Mouse (Mus musculus) neural tube, embryonic 11.5 days (tissue): ENCODE measurements around the gene Col16a1. TPM values are rescaled to one million over a fixed set of nuclear protein-coding genes. Genes with fewer than 3 reads are reported as not detected.

ENCODE experiments used
- ATAC-seq: fragments of 200-750 bp; cut with Nextera tagmentation; 2 replicates; pipeline ENCODE4 v1.8.0; 2017; ENCODE audit warnings: moderate number of reproducible peaks, mild to moderate bottlenecking, moderate TSS enrichment, moderate library complexity; ENCODE audit not compliant: insufficient read depth, low FRiP score, low TSS enrichment
- DNase-seq: peaks from one replicate; pipeline ENCODE4 v3.0.0-alpha.2; 2015; ENCODE audit warnings: low spot score
- H3K27ac ChIP-seq: fragments of 300-500 bp; sonication (generic); 2 replicates; pipeline ENCODE4 v1.5.1; 2014; ENCODE audit warnings: low read depth, mild to moderate bottlenecking, low read length
- H3K27me3 ChIP-seq: fragments of 300-500 bp; sonication (generic); 2 replicates; pipeline ENCODE4 v1.6.1; 2014; ENCODE audit warnings: mild to moderate bottlenecking, low read length, mixed read lengths; ENCODE audit not compliant: control insufficient read depth, insufficient read depth
- H3K36me3 ChIP-seq: fragments of 300-500 bp; sonication (generic); 2 replicates; pipeline ENCODE4 v1.6.1; 2014; ENCODE audit warnings: mild to moderate bottlenecking, low read length, moderate library complexity, mixed read lengths; ENCODE audit not compliant: control insufficient read depth, insufficient read depth
- H3K4me1 ChIP-seq: fragments of 300-500 bp; sonication (generic); 2 replicates; pipeline ENCODE4 v1.6.1; 2014; ENCODE audit warnings: low read length, mixed read lengths; ENCODE audit not compliant: control insufficient read depth, insufficient read depth
- H3K4me2 ChIP-seq: fragments of 300-500 bp; sonication (generic); 2 replicates; pipeline ENCODE4 v1.6.1; 2014; ENCODE audit warnings: low read depth, mild to moderate bottlenecking, moderate library complexity
- H3K4me3 ChIP-seq: fragments of 300-500 bp; sonication (generic); 2 replicates; pipeline ENCODE4 v1.5.1; 2014; ENCODE audit warnings: low read depth, low read length
- H3K9ac ChIP-seq: fragments of 300-500 bp; sonication (generic); 2 replicates; pipeline ENCODE4 v1.6.1; 2014; ENCODE audit warnings: mild to moderate bottlenecking, low read length
- H3K9me3 ChIP-seq: fragments of 300-500 bp; sonication (generic); 2 replicates; pipeline ENCODE4 v1.6.1; 2016; ENCODE audit warnings: low read length; ENCODE audit not compliant: control insufficient read depth
- WGBS: fragments of 180-500 bp; shearing (Covaris S2); extraction: QIAGEN DNeasy Blood & Tissue Kit; methylation state at CpG from one replicate; pipeline ENCODE4 v1.1.7; 2014; 5-methylcytosine and 5-hydroxymethylcytosine counted together
- polyA plus RNA-seq: library from polyadenylated mRNA; unstranded; fragments of >200 nt; fragmentation: Nextera tagmentation; extraction: Ambion mirVana; gene quantifications from 2 replicates; pipeline ENCODE4 v1.2.1, GENCODE M21; 2014

The Col16a1 gene
- polyA plus RNA-seq, 1 experiment from 2014 or later: 5.2 TPM

DNA sequence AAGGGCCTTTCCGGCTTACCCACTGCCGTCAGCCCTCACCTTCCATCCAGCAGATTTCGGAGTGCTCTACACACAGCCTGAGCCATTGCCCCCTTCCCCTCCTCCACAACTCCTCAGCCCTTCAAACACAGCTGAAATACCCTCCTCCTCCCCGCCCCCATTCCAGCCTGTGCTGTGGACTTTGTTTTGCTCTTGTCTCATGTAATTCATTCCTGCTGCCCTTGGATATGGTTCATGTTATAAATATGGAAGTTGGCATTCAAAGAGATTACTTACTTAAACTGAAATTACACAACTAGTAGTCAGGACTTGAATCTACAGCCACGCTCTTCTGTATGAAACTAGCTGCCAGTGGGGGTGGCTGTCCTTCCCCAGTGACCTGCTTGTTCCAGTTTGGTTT lies 75.4 kb downstream of the Col16a1 start:
- Histone ChIP-seq H3K27me3 (no peaks in the 10 kb centered on the region), H3K9me3 (no peaks in the 10 kb centered on the region), H3K27ac (no peak overlapping the region), H3K4me2 (no peak overlapping the region), H3K4me3 (no peak overlapping the region), H3K36me3 (peaks cover 8% of the 10 kb centered on the region), H3K4me1 (no peaks in the 10 kb centered on the region), H3K9ac (no peak overlapping the region)
- no peak for ATAC-seq
- WGBS: 87% methylated on average over 5 of the region's 5 CpGs
- DNase-seq: no peak

DNA sequence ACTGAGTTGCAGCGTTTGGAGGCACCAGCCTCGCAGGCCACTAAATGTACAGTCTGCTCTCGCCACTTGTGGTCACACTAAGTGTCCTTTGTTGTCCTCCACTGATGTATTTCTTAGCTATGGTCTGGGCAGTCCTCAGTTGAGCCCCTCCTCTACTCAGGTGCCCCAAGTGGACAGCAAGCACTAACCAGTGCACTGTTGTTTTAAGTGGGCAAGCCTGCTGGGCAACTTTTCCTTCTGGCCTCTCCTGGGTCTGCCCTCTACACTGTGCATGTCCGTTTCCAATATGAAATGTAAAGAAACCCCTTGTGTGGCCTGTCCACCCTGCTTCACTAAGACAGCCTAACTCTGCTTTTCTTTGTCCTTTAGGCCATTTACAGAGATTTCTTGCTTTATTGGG lies 76.5 kb downstream of the Col16a1 start:
- Histone ChIP-seq H3K27me3 (no peaks in the 10 kb centered on the region), H3K27ac (no peak overlapping the region), H3K9ac (no peak overlapping the region), H3K4me3 (no peak overlapping the region), H3K9me3 (no peaks in the 10 kb centered on the region), H3K4me1 (no peaks in the 10 kb centered on the region), H3K36me3 (peaks cover 8% of the 10 kb centered on the region), H3K4me2 (no peak overlapping the region)
- 83% methylated on average over 4 of the region's 4 CpGs for WGBS
- DNase-seq (no peak), ATAC-seq (no peak)

DNA sequence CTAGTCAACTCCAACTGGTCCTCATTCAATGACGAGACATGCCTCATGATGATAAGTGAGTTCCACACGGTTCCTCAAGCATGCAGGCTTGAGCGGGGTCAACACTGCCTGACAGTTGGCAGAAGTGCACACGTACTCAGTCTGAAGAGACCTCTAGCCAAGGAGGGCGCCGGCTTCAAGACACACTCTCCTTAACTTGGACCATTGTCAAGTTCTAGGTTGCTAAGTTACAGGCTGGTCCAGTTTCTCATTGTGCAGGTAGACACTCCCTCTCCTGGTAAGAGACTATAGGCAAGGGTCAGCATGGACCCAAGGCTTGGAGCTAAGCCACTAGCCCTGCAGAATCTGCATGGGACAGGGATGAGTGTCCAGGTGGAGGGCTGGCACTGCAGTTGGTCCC lies 77.5 kb downstream of the Col16a1 start:
- DNase-seq (no peak), ATAC-seq (no peak)
- 93% methylated on average over 6 of the region's 6 CpGs for WGBS
- H3K4me2 ChIP-seq: no peak overlapping the region
- H3K9ac ChIP-seq: no peak overlapping the region
- H3K9me3 ChIP-seq: no peaks in the 10 kb centered on the region
- H3K36me3 ChIP-seq: peaks cover 8% of the 10 kb centered on the region
- no peak overlapping the region for H3K4me3 ChIP-seq
- H3K27me3 ChIP-seq: no peaks in the 10 kb centered on the region
- no peaks in the 10 kb centered on the region for H3K4me1 ChIP-seq
- no peak overlapping the region for H3K27ac ChIP-seq

DNA sequence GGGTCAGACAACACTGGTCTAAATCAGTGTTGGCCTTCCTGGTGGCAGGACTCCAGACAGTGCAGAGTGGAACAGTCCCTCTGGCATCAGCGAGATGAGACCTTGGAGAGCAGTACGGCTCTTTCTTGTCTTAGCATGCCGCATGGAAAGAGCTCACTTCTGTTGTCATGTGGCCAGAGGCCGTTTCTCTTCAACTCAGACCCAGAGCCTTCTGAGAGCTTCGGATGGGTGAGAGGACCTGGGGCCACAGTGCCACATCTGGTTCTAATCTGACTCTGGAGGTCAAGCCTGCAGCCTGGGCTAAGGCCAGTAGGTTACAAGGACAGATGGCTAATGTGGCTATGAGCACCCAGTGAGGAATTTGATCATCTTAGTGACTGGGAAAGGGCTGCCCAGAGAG lies 78.3 kb downstream of the Col16a1 start:
- no peak overlapping the region for H3K27ac ChIP-seq
- H3K36me3 ChIP-seq: peaks cover 8% of the 10 kb centered on the region
- no peak overlapping the region for H3K4me2 ChIP-seq
- 57% methylated on average over 5 of the region's 5 CpGs for WGBS
- ATAC-seq: no peak
- no peaks in the 10 kb centered on the region for H3K9me3 ChIP-seq
- no peaks in the 10 kb centered on the region for H3K4me1 ChIP-seq
- no peak for DNase-seq
- no peak overlapping the region for H3K4me3 ChIP-seq
- H3K9ac ChIP-seq: no peak overlapping the region
- H3K27me3 ChIP-seq: no peaks in the 10 kb centered on the region

DNA sequence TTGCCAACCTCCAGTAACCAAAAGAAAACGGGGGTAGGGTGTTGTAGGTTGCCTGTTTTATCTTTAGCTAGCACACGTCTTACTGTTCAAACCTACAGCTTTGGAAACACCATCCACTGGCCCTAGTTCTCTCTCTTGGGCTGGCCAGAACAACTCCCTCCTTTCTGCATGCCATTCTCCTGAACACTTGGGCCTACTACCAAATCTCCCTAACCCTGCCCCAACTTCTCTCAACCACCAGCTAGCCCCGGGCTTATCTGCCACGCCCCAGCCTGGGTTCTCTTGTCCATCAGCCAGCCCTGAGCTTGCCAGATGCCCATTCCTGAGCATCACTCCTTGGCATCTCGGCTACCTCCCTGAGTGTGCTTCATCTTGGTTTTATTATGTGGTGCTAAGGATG lies 81.3 kb downstream of the Col16a1 start:
- DNase-seq (no peak), ATAC-seq (no peak)
- Histone ChIP-seq H3K9ac (no peak overlapping the region), H3K27me3 (no peaks in the 10 kb centered on the region), H3K9me3 (no peaks in the 10 kb centered on the region), H3K4me2 (no peak overlapping the region), H3K36me3 (peaks cover 8% of the 10 kb centered on the region), H3K4me3 (no peak overlapping the region), H3K4me1 (no peaks in the 10 kb centered on the region), H3K27ac (no peak overlapping the region)
- WGBS: 85% methylated on average over 5 of the region's 5 CpGs

DNA sequence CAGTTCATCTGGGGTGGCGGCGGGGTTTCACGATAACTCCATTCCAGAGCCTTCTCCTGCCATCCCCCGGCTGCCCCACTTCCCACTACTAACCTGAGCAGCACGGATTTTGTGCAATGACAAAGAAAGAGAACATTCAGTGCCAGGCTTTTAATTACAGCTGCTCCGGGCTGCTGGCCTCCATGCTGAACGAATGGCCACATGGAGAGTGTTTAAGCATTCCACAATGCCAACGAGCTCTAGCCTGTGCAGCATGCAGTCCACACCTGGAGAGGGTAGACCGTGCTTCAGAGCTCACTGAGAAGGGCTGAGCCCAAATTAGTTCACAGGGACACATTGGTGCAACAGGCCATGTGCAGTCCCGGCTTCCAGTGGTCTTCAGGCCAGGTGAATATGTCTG lies 82.4 kb downstream of the Col16a1 start:
- WGBS: 80% methylated on average over 10 of the region's 10 CpGs

DNA sequence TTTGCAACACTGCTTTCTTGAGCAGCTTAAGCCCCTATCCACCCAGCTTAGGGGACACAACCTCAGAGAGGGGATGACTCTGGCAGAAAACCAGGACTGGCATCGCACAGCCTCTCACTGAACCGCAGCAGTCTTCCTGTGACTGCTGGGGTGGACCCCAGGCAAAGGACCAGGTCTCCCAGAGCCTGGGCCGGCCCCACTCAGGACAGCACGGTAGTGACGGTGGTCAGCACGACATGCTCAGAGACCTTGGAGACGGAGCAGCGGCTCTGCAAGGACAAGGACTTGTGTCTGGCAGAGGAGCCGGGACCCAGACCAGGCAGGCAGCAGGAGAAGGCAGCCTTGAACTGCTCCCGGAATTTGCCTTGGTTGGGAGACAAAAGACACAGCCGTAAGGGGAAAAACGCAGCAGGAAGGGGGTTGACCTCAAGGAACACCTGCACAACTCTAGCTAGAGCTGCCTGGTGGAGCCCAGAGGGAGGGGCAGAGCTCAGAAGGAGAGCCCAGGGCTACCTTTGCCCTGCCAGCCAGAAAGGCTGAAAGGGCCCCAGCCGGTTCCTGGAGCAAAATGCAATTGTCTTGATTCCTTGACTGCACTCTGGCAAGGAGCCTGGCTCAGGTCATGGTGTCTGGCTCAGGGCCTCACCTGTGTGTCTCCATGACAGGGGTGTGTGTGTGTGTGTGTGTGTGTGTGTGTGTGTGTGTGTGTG lies 83.2 kb downstream of the Col16a1 start:
- Histone ChIP-seq H3K27ac (no peak overlapping the region), H3K4me3 (no peak overlapping the region), H3K27me3 (no peaks in the 10 kb centered on the region), H3K9me3 (no peaks in the 10 kb centered on the region), H3K4me1 (no peaks in the 10 kb centered on the region), H3K36me3 (peaks cover 2% of the 10 kb centered on the region), H3K4me2 (no peak overlapping the region), H3K9ac (no peak overlapping the region)
- WGBS: 60% methylated on average over 13 of the region's 13 CpGs
- no peak for ATAC-seq
- no peak for DNase-seq

More for the DNA sequence above, 82.4 kb downstream of the Col16a1 start:
- Histone ChIP-seq H3K4me1 (no peaks in the 10 kb centered on the region), H3K27me3 (no peaks in the 10 kb centered on the region), H3K9me3 (no peaks in the 10 kb centered on the region), H3K4me3 (no peak overlapping the region), H3K9ac (no peak overlapping the region), H3K4me2 (no peak overlapping the region), H3K36me3 (peaks cover 6% of the 10 kb centered on the region), H3K27ac (no peak overlapping the region)
- ATAC-seq (no peak), DNase-seq (no peak)

DNA sequence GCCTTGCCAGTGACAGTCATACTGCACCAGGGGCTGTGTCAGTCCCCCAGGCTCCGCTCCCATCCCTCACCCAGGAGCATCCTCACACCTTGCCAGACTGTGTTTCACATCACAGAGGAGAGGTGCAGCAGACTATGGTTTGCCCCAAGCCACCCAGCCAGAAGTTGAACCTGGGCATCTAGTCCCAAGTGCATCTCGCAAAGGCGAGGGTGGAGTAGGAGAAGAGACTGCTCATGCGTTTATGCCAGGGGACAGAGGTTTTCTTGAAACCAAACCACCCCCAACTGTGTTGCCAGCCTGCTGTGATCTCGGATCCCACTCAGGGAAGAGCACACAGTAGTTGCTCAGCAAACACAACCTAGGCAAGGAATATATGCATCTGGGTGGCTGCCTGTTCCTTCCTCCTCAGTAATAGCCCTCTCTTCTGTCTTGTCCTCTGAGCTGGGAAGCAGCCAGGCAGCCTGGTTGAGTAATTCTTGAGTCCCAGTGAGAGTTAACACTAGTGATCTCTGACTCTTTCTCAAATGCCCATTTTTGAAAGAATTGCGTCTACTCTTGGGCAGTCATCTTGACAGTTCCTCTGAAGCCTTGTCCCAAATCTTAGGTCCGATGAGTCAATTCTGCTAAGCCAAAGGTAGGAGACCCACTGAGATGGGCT lies 83.9 kb downstream of the Col16a1 start:
- WGBS: 87% methylated on average over 7 of the region's 7 CpGs
- Histone ChIP-seq H3K27ac (no peak overlapping the region), H3K9ac (no peak overlapping the region), H3K36me3 (peaks cover 2% of the 10 kb centered on the region), H3K4me1 (no peaks in the 10 kb centered on the region), H3K27me3 (0 out of 2 replicates have a peak, but pooled peaks cover 2% of the 10 kb centered on the region), H3K4me3 (no peak overlapping the region), H3K9me3 (no peaks in the 10 kb centered on the region), H3K4me2 (no peak overlapping the region)
- no peak for DNase-seq
- ATAC-seq: no peak

DNA sequence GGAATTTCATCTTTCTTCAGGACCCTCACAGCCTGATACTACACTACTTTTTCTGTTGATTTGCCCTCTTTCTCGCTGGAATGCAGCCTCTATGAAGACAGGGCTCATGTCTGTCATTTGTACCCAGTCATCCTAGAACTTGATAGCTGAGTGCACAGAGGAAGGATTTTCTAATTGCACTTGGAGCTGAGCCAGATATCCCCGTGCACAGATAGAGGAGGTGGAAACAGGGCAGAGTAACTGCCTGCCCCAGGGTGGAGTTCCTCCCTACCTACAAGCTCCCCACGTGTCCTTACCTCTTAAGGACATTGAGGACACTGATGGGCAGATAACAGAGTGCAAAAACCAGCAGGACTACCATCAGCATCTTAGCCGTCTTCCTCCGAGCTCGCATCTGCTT lies 85.8 kb downstream of the Col16a1 start:
- H3K27me3 ChIP-seq: peaks cover 11% of the 10 kb centered on the region; the same call in 1 of the 2 replicates

More for the DNA sequence above, 85.8 kb downstream of the Col16a1 start:
- H3K9ac ChIP-seq: no peak overlapping the region
- WGBS: 64% methylated on average over 6 of the region's 6 CpGs
- H3K4me1 ChIP-seq: no peaks in the 10 kb centered on the region
- H3K4me2 ChIP-seq: no peak overlapping the region
- H3K9me3 ChIP-seq: no peaks in the 10 kb centered on the region
- DNase-seq (no peak), ATAC-seq (no peak)
- no peaks in the 10 kb centered on the region for H3K36me3 ChIP-seq
- H3K27ac ChIP-seq: no peak overlapping the region
- no peak overlapping the region for H3K4me3 ChIP-seq
